Mouse (Mus musculus) c-Kit-positive CD71-positive TER-119-negative erythroid progenitor cells, embryonic 14.5 days (primary cell): ENCODE results near the gene AC124502.3.

Experiments
- DNase-seq: peaks from one replicate; pipeline ENCODE4 v3.0.0-alpha.2; 2013; ENCODE audit warnings: low read depth

AC124502.3 gene

GRCm38 (mm10) chr19:5032686-5033085, 6.0 kb upstream of the AC124502.3 start:
- no peak for DNase-seq

GRCm38 (mm10) chr19:5036577-5036976, 2.1 kb upstream of the AC124502.3 start:
- DNase-seq: no peak

GRCm38 (mm10) chr19:5037678-5038571, 766 bp upstream of the AC124502.3 start:
- DNase-seq: peak; percentile 68

- no peak for DNase-seq
Measured at GRCm38 (mm10) chr19:5039301-5040114, 817 bp downstream of the AC124502.3 start.

GRCm38 (mm10) chr19:5040862-5041523, 2.3 kb downstream of the AC124502.3 start, which contains the start of gene Brms1:
Gene Brms1, plus strand, starts transcription at chr19:5041354.
- peak; percentile 96 for DNase-seq

GRCm38 (mm10) chr19:5041588-5041987, 2.9 kb downstream of the AC124502.3 start:
- no peak for DNase-seq

GRCm38 (mm10) chr19:5045531-5045930, 6.8 kb downstream of the AC124502.3 start:
- DNase-seq: no peak

- DNase-seq: no peak
Measured at GRCm38 (mm10) chr19:5048138-5049056, 9.7 kb downstream of the AC124502.3 start.

GRCm38 (mm10) chr19:5049325-5049724, 10.6 kb downstream of the AC124502.3 start:
- DNase-seq: no peak

- no peak for DNase-seq
Measured at GRCm38 (mm10) chr19:5050047-5050905, 11.6 kb downstream of the AC124502.3 start, which contains the start of gene Rin1. Gene Rin1, plus strand, starts transcription at chr19:5050481.

- no peak for DNase-seq
Measured at GRCm38 (mm10) chr19:5051031-5051430, 12.3 kb downstream of the AC124502.3 start.

- no peak for DNase-seq
Measured at GRCm38 (mm10) chr19:5051515-5051914, 12.8 kb downstream of the AC124502.3 start.

- no peak for DNase-seq
Measured at GRCm38 (mm10) chr19:5052166-5052822, 13.6 kb downstream of the AC124502.3 start.

- no peak for DNase-seq
Measured at GRCm38 (mm10) chr19:5052853-5053252, 14.2 kb downstream of the AC124502.3 start.

GRCm38 (mm10) chr19:5053909-5054308, 15.2 kb downstream of the AC124502.3 start:
- no peak for DNase-seq

- DNase-seq: no peak
Measured at GRCm38 (mm10) chr19:5056251-5056650, 17.6 kb downstream of the AC124502.3 start.

GRCm38 (mm10) chr19:5057876-5058775, 19.4 kb downstream of the AC124502.3 start:
- no peak for DNase-seq
